Mouse (Mus musculus): ENCODE data around the gene Anks1b.

GRCm38 (mm10) chr10:90947043-90947442 lies 1073.7 kb downstream of the Anks1b start:
- TF ChIP-seq TAL1 (conservative IDR thresholded peaks at IDR 0.05; ENCODE audit: low read depth, low read length) (no peak), GATA1 (IDR thresholded peaks at IDR 0.05; ENCODE audit: borderline replicate concordance, low read length) (no peak), CTCF (IDR thresholded peaks at IDR 0.05; ENCODE audit: low read depth, low read length) (no peak), POLR2AphosphoS5 (IDR thresholded peaks at IDR 0.05; ENCODE audit: insufficient replicate concordance, low read depth, low read length) (no peak), GATA2 (IDR thresholded peaks at IDR 0.05; ENCODE audit: borderline replicate concordance, low read depth, low read length) (no peak)

All from G1E (cell line).